Mouse (Mus musculus) B cell, adult 2 months (primary cell): ENCODE measurements around the gene Zscan2.

Source experiments
- DNase-seq, 2 experiments: peaks; one replicate each; pipeline ENCODE4 v3.0.0; 2022

Zscan2 gene

GRCm38 (mm10) chr7:80860729-80861274 lies at the start of gene Zscan2:
Gene Zscan2, plus strand, starts transcription at chr7:80860920.
- peak; percentile 85 for DNase-seq

DNA sequence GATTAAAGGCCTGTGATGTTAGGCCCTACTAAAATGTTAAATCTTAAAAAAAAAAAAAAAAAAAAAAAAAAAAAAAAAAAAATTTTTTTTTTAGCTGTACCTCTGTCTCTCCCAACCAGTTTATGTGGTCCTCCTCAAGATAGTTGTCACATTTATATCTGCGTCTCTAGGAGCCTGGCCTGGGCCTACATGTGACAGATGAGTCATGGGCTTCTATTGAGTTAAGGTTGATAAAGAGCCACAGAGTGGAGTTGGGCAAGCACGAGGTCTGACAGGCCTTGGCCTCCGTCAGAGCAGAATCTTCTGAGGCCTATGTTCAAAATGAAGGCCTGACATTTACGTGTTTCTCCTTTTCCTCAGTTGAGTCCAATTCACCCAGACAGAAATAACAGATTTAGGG lies 47.3 kb upstream of the Zscan2 start:
- no peak for DNase-seq

GRCm38 (mm10) chr7:80816641-80817040 lies 44.1 kb upstream of the Zscan2 start:
- no peak for DNase-seq

DNA sequence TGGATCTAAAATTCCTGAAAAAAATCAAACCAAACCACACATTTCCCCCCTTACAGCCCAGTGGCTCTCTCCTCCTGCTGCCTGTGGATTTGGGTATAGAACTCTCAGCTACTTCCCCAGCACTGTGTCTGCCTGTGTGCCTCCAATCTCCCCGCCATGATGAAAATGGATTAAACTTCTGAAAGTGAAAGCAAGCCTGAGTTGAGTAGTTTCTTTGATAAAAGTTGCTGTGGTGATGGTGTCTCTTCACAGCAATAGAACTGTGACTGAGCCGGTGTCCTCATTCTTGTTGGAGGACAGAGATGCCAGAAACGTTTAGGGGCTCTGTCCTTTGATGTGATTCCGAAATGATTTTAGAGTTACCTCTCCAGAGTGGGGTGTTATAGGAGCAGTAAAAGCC lies 39.9 kb upstream of the Zscan2 start:
- no peak for DNase-seq

DNA sequence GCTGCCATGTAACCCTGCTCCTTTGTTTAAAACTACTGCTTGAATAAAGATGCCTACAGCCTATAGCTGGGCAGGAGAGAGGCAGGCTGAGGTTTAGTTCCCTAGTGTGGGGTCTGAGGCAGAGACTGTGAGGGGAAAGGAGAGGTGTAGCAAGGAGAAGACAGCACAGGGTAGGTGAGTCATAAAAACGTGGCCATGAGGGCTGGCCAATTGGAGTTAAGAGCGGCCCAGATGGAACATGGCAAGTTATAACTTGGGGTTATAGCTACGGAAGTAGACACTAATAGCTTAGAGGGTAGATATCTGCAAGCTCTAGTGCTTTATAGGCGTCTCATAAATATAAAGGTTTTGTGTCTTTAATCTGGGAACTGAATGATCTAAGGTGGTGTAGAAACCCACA lies 37.5 kb upstream of the Zscan2 start:
- no peak for DNase-seq

DNA sequence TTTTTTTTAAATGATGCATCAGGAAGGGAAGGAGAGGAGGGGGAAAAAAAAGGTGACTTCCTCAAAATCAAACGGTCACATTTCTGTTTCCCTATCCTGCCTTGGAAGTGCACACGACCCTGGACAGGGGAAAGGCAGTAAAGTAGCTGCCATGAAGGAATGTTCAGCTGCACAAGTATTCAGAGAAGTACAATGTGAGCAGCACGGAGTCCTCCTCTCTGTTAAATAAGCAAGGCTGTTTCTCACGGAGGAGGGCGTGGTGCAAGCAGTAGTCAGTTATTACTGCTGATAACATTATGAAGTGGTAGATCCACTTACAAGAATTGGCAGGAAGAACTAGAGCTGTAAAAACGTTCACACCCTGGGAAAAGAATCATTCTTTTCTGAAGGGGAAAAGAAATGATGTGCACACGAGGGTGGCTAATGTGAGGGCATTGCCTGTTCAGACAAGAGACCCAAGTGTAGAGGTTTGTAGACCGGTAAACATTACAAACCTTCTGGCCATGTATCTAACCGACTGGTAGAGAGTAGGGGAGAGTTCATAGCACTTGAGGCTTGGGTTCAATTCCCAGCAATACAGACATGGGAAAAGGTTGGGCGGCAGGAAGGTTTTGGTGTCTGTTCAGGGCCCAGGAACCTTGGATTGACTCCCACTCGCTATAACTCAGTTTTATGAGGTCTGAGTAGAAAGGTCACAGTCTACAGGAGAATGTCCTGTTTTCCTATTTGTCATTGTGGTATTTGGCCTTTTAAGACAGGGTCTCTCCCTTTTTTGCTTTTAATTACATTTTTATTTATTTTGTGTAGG lies 36.6 kb upstream of the Zscan2 start:
- no peak for DNase-seq

DNA sequence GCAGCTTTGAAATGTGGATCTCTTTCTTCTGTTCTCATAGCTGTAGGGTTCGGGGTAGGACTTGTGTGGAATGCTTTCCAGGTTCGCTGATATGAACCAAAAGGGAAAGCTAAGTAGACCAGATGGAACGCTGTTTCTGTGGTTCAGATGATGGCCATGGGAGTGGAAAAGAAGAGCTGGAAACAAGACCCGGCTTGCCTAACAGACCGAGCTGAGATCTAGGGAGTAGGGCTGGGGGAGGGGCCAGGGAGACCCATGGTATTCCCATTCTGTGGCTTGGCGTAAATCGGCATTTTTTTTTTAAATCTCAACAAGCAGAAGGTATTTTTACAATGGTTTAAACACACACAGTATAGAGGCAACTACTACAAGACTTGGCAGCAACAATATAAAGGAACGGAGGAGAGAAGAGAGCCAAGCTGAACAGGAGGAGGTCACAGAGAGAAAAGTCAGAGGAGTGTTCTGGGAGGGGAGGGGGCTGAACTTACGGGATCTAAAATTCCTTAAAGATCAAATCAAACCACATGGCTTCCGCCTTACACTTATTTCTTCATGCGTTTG lies 34.8 kb upstream of the Zscan2 start, which contains the start of gene Iqgap1:
Gene Iqgap1, minus strand, starts transcription at position 132 of the 561 bp plus-strand sequence.
- DNase-seq = no peak

GRCm38 (mm10) chr7:80828146-80828860 lies 32.4 kb upstream of the Zscan2 start:
- peak; percentile 29 to 40 for DNase-seq

- peak; percentile 30 to 46 for DNase-seq
These were observed 30.4 kb upstream of the Zscan2 start for GRCm38 (mm10) chr7:80830193-80830803.

DNA sequence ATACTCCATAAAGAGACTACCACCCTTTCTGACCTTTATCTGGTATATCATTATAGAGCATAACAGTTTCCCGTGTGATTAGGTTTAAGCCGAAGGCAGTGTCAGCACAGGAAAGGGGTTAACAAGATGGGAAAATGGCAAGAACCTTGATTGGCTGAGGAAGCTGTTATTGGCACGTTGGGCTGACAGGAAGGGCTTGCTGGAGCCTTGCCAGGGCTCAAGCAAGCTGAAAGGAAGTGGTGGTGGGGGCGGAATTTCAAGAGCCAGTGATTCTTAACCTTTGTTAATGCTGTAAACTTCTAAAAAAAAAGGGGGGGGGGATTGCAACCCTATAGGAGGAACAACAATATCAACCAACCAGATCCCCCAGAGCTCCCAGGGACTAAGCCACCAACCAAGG lies 28.5 kb upstream of the Zscan2 start:
- peak; percentile 60 to 67 for DNase-seq

GRCm38 (mm10) chr7:80832996-80833650 lies 27.6 kb upstream of the Zscan2 start:
- DNase-seq = peak; percentile 52

DNA sequence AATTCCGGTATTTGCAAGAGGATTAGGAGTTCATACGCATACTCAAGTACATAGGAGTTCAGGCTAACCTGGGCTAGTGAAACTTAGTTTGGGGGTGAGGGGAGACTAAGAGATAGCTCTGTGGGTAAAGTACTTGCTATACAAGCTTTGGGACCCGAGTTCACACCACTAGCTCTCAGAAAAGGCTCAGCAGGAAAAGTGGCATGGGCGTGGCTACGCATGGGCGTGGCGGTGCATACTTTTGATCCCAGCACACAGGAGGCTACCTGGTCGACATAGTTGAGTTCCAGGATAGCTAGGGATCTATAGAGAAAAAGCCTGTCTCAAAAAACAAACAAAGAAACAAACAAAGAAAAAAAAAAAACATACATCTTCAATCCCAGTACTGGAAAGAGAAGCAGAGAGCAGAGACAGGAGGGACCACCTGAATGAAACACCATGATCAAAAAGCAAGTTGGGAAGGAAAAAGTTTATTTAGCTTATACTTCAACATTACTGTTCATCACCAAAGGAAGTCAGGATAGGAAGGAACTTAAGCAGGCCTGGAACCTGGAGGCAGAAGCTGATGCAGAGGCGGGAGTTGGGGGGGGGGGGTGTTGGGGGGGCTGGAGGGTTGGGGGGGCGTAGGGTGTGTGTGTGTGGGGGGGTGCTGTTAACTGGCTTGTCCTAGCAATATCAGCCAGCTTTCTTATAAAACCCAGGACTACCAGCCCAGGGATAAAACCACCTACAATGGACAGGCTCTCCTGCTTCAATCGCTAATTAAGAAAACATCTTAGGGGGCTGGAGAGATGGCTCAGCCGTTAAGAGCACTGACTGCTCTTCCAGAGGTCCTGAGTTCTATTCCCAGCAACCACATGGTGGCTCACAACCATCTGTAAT lies 26.8 kb upstream of the Zscan2 start:
- DNase-seq = no peak

- DNase-seq = no peak
These were observed 24.6 kb upstream of the Zscan2 start for GRCm38 (mm10) chr7:80835984-80836652.

DNA sequence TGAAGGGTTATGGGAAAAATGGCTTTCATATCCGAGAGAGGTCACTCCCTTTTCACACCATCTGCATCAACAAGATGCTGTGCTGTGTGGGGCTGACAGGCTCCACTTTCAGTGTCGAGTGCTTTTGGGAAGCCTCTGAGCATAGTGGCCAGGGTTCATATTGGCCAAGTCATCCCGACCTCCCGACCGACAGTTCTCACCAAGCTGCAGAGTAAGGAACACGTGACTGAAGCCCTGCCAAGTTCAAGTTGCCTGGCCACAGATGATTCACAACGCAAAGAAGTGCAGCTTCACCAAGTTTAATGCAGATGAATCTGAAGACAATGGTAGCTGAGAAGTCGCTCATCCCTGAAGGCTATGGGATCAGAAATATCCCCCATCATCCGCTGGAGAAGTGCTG lies 23.0 kb upstream of the Zscan2 start:
- DNase-seq = no peak

DNA sequence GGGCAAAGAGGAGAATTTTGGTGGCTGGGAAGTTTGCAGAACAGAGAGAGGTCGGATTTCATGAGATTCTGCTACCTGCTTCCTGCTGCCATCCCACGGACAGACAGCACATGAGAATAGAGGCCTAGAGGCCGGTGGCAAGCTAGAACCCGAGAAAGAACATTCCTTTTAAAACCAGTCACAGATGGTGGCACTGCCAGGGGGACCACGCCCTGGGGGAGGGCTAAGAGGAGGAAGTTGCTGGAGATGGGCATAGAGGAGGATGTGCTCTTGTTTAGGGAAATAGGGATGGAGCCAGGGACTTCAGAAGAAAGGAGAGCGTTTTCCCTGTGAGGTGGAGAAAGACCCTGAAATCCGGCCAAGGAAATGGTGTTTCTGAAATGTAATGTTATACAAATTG lies 22.5 kb upstream of the Zscan2 start:
- DNase-seq = no peak

DNA sequence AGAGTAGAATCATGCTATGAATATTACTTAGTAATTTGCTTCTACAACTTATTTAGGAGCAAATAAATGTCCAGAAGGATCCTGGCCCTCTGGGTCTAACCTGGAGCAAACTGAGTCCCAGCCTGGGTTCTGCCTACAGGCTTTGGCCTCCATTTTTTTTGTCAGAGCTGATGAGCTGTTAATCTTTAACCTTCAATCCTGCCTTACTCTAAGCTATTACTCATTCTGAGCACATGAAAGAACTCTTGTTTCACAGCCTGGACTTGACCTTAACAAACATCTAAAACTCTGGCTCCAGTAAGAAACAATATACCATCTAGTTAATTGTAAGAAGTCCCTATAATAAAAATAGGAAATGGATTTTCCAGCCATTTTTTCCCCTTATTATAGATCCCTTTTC lies 21.0 kb upstream of the Zscan2 start:
- no peak for DNase-seq

DNA sequence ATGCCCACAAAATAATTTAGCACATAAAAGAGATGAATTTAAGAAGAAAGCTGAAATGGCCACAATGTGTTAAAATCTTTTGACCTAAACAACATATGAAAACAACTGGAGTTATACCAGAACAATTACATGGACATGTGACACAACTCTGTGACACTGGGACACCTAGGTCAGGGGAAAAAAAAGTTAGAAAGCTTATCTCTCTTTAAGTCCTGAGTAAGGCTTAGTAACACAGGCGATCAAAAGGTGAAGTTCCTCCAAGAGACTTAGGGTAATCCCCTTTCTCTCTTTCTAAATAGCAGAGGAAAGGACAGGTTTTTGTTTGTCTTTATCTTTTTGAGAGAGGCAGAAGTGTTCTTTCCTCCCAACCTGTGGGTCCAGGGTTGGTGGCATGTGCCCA lies 20.5 kb upstream of the Zscan2 start:
- no peak for DNase-seq

- no peak for DNase-seq
These were observed 19.8 kb upstream of the Zscan2 start for GRCm38 (mm10) chr7:80840937-80841336.

GRCm38 (mm10) chr7:80842132-80842531 lies 18.6 kb upstream of the Zscan2 start:
- DNase-seq = no peak

- no peak for DNase-seq
These were observed 17.5 kb upstream of the Zscan2 start for GRCm38 (mm10) chr7:80843176-80843575.
